Mouse (Mus musculus) lung, adult 18-20 months (tissue): ENCODE data around the gene Tmem213.

Experiments used
- DNase-seq, 2 experiments: peaks; one replicate each; pipeline ENCODE4 v3.0.0; 2022; ENCODE audit warnings: mixed read lengths in 2 of 2

The Tmem213 gene

DNA sequence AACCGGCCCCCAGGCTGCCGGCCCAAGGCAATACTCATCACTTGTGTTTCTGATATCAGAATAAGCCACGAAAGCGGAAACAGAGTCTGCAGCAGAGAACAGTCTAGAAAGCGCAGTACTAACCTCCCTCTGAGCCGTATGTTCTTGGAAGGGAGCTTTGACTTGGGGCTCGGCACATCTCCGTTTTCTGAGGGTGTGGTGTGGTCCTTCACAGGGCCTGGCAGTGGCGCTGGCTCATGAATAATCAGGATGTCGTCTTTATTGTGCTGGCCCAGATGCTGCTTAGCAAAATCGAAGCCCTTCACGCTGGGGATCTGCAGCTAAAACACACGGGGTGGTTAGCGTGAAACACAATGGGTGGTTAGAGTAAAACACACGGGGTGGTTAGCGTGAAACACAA, 48.9 kb downstream of the Tmem213 start:
- no peak for DNase-seq

DNA sequence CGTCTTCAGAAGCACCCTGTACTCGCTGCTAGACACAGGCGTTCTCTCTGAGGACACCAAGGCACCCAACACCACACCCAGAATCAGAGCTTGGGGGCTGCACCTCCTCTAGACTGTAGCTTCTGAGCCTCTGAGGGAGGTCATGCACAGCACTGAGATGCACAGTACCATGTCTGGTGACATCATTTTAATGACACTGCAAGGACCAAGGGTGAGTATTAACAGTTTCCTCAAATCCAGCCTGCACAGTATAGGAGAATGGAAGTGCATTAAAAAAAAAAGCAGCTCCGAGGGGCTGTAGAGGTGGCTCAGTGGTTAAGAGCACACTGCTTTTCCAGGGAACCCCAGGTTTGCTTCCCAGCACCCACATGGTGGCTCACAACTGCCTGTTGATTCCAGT, 50.5 kb downstream of the Tmem213 start:
- no peak for DNase-seq

DNA sequence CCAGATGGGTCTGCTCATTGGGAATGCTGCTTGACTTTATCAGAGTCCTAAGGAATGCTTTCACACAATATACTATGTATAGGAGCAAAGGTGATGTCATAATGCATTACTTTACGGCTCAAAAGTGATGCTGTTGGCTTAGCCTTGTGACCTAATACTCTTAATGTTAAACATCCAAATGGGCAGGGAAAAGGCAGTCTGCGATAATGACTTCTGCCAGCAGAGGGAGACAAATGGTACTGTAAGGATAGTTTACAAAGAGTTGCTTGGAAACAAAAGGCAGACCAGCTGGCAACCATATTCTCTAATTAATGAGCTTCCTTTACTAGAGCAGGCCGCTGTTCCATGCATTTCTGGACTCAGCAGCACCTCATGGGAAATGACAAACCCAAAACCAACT, 51.0 kb downstream of the Tmem213 start:
- peak; percentile 74 to 85 for DNase-seq

DNA sequence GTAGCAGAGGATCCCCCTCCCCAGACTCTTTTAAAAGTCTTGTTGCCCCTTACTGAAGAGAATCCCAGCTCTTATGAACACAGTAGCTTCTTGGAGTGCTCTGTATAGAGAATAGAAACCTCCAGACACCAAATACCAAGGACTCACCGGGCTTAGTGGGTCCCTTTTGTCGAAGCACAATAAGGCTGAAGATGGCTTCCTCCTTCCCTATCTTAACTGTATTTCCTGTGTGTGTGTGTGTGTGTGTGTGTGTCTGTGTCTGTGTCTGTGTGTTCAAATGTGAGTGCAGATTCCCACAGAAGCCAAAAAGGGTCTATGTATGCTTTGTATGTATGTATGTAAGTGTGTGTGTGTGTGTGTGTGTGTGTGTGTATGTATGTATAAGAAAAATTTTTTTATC, 51.5 kb downstream of the Tmem213 start:
- DNase-seq, result no peak

DNA sequence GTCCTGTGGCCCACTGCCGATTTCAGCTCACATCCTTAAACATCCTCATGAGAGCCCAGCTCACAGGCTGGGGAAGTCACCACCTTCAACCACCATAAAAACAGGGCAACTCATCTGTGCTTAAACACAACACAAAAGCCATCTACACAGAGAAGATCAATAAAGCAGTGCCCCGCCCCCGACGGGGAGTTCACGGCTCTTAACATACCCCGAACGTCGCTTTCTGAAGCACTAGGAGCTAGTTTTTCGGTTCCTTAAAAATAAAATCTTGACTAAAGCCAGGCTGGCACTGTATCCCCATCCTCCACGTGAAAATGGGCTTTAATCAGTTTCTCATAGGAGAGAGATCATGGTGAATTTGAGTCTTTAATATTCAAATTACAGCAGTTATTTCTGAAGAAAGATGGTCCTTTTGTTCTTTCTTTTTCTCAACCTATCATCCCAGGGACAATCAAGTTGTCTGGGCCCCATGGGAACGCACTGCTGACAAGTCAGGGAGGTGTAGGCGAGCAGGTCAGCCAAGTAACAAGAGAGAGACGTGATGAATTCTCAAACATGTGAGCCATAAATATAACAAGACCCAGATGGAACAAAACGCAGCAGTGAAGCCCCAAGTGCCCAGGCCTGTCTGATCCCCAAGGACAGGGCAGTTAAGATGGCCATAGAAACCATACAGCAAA, 53.9 kb downstream of the Tmem213 start:
- no peak for DNase-seq

DNA sequence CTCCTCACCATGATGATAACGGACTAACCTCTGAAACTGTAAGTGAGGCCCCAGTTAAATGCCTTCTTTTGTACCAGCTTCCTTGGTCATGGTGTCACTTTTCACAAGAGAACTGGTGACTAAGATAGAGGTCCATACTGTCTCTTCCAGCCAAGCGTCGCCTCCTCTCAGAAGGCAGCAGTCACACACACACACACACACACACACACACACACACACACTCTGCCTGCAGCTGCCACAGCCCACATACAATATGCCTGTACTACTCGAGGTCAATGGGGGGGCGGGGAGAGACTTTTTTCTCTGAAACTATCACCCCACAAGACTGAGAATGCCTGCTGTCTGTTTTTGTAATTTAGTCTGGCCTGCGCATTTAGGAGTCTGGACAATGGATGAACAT, 55.6 kb downstream of the Tmem213 start:
- no peak for DNase-seq

DNA sequence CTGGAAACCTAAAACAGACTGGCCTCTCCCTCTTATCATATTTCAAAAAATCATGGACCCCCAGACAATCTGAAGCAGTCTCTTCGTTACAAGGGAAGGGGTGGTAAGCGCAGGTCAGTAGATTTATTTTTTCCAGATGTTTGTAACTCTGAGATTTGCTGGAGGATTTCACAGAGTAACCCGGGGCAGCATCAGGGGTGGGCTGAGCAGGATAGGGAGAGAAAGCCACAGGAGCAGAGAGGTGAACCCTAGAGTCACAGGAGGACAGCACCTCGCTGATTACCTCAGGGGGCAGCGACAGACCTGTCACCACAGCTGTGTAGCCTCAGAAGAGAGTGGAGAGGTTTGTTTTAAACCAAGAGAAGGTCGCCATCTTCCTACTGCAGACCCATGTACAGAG, 56.3 kb downstream of the Tmem213 start:
- no peak for DNase-seq
